Mouse (Mus musculus) adrenal gland, postnatal 14 days (tissue): ENCODE data around the gene Hba-a1. TPM values are rescaled to one million over a fixed set of nuclear protein-coding genes. Genes with fewer than 3 reads are reported as not detected.
"Not testable (repeated sequence)": the region's sequence is repeated elsewhere in the genome, so short reads cannot be mapped to it uniquely, and the experiment has no call there.

Experiments used
- DNase-seq: peaks from one replicate; pipeline ENCODE4 v3.0.0; 2021; ENCODE audit warnings: mixed read lengths
- long read RNA-seq, 2 experiments: library from polyadenylated mRNA; stranded (forward); transcript quantifications; one replicate each; pipeline ENCODE4 v2.0.0; 2021
- total RNA-seq: library from RNA; stranded (reverse); gene quantifications from 2 replicates; pipeline ENCODE4 v1.2.3, GENCODE M21; 2021

Hba-a1 gene
- total RNA-seq = 9,215 and 11,792 TPM in 2 replicates
- long read RNA-seq, experiment 1, transcript Hba-a1-201 (3 exons, 699 nt) = major isoform, 6,106 of 6,195 reads
- long read RNA-seq, experiment 1, transcript Hba-a1-202 (2 exons, 494 nt) = minor isoform, 49 of 6,195 reads
- long read RNA-seq, experiment 1, partial matches to known transcripts = 4 of 6,195 reads
- long read RNA-seq, experiment 1, other reads (novel, unspliced or antisense) = 36 of 6,195 reads
- long read RNA-seq, experiment 2, transcript Hba-a1-201 (3 exons, 699 nt) = major isoform, 7,481 of 7,645 reads
- long read RNA-seq, experiment 2, transcript Hba-a1-202 (2 exons, 494 nt) = minor isoform, 78 of 7,645 reads
- long read RNA-seq, experiment 2, partial matches to known transcripts = 5 of 7,645 reads
- long read RNA-seq, experiment 2, other reads (novel, unspliced or antisense) = 81 of 7,645 reads

GRCm38 (mm10) chr11:32283091-32283777 lies at the start of gene Hba-a1:
Hba-a1 (plus strand) TSS chr11:32283511.
- DNase-seq = not testable (repeated sequence)

- peak; percentile 3 for DNase-seq
Measured at GRCm38 (mm10) chr11:32233895-32234294, 49.4 kb upstream of the Hba-a1 start.

GRCm38 (mm10) chr11:32234816-32235485 lies 48.4 kb upstream of the Hba-a1 start:
- peak; percentile 14 for DNase-seq

- DNase-seq = peak; percentile 86
Measured at GRCm38 (mm10) chr11:32235646-32236045, 47.7 kb upstream of the Hba-a1 start.

- peak; percentile 5 for DNase-seq
Measured at GRCm38 (mm10) chr11:32236132-32236531, 47.2 kb upstream of the Hba-a1 start.

- peak; percentile 81 for DNase-seq
Measured at GRCm38 (mm10) chr11:32236712-32237410, 46.5 kb upstream of the Hba-a1 start.

GRCm38 (mm10) chr11:32237411-32237795 lies 45.9 kb upstream of the Hba-a1 start:
- DNase-seq = peak; percentile 2

- peak; percentile 84 for DNase-seq
Measured at GRCm38 (mm10) chr11:32238093-32238860, 45.0 kb upstream of the Hba-a1 start.

GRCm38 (mm10) chr11:32241391-32241790 lies 41.9 kb upstream of the Hba-a1 start:
- DNase-seq = no peak

- no peak for DNase-seq
Measured at GRCm38 (mm10) chr11:32242209-32242608, 41.1 kb upstream of the Hba-a1 start.

GRCm38 (mm10) chr11:32243205-32243955 lies 39.9 kb upstream of the Hba-a1 start:
- DNase-seq = no peak

- DNase-seq = no peak
Measured at GRCm38 (mm10) chr11:32244064-32244463, 39.2 kb upstream of the Hba-a1 start.

- no peak for DNase-seq
Measured at GRCm38 (mm10) chr11:32244617-32245016, 38.7 kb upstream of the Hba-a1 start.

- DNase-seq = no peak
Measured at GRCm38 (mm10) chr11:32245614-32246013, 37.7 kb upstream of the Hba-a1 start.

- DNase-seq = no peak
Measured at GRCm38 (mm10) chr11:32247068-32247467, 36.2 kb upstream of the Hba-a1 start.

- no peak for DNase-seq
Measured at GRCm38 (mm10) chr11:32248350-32248749, 35.0 kb upstream of the Hba-a1 start.

- no peak for DNase-seq
Measured at GRCm38 (mm10) chr11:32250880-32251763, 32.2 kb upstream of the Hba-a1 start.

GRCm38 (mm10) chr11:32253121-32253520 lies 30.2 kb upstream of the Hba-a1 start:
- DNase-seq = no peak

- no peak for DNase-seq
Measured at GRCm38 (mm10) chr11:32256146-32256545, 27.2 kb upstream of the Hba-a1 start.

- DNase-seq = no peak
Measured at GRCm38 (mm10) chr11:32256566-32256965, 26.7 kb upstream of the Hba-a1 start.
